Mouse (Mus musculus): ENCODE results near the gene Gm28051. TPM values are rescaled to one million over a fixed set of nuclear protein-coding genes. Genes with fewer than 3 reads are reported as not detected.

The Gm28051 gene
- not detected in 2 replicates for polyA plus RNA-seq (2014; fragmentation: Nextera tagmentation; extraction: Ambion mirVana)

GRCm38 (mm10) chr12:102757689-102758402, at the start of gene Gm28051, which contains the start of the genes Gon7 and Ubr7:
TSS of gene Gm28051 (minus strand) at chr12:102757765.
TSS of gene Gon7 (minus strand) at chr12:102757803.
TSS of gene Ubr7 (plus strand) at chr12:102757967.
- peak within 1 kb of the TSS; percentile 81 for H3K27ac ChIP-seq (replicated peaks; ENCODE audit: low read depth, low read length)
- H3K4me3 ChIP-seq (ENCODE audit: low read depth, low read length) = peak within 1 kb of the TSS; percentile 64
- ATAC-seq (ENCODE audit: low read depth) = peak; percentile 97
- no peaks in the 10 kb centered on the region for H3K9me3 ChIP-seq (ENCODE audit: control insufficient read depth, low read length)
- H3K4me2 ChIP-seq (ENCODE audit: low read depth, low read length) = peak within 1 kb of the TSS; percentile 92
- peak within 1 kb of the TSS; percentile 77 for H3K9ac ChIP-seq (ENCODE audit: low read depth, low read length)
- peaks cover 13% of the 10 kb centered on the region for H3K4me1 ChIP-seq (ENCODE audit: control insufficient read depth, insufficient read depth, low read length)
- peak; percentile 99 for DNase-seq (ENCODE audit: low spot score)
- no peaks in the 10 kb centered on the region for H3K27me3 ChIP-seq (replicated peaks; ENCODE audit: control insufficient read depth, insufficient read depth, low read length)
- under 1% methylated on average over 37 of the region's 73 CpGs for WGBS
- H3K36me3 ChIP-seq (ENCODE audit: control insufficient read depth, insufficient read depth, low read length) = peaks cover 16% of the 10 kb centered on the region

DNA sequence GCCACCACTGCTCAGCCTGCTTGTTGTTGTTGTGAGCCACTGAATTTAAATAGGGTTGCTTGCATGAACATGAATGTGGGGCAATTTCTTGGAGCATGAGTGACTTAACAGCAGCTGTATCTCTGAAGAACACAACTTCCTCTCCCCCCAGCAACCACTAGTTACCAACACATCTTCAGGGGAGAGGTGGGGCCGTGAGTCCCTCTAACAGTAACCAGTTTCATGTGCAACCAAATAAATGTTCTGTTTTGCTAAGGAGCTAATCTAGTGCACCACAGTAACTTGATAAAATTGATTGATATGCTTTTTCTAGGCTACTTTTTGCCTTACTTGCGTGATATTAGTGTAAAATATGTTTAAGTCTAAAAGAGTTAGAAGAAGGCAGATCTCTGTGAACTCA, 42.0 kb upstream of the Gm28051 start:
- Histone ChIP-seq H3K4me2 (ENCODE audit: low read depth, low read length) (no peak overlapping the region), H3K4me3 (ENCODE audit: low read depth, low read length) (no peak overlapping the region), H3K27me3 (replicated peaks; ENCODE audit: control insufficient read depth, insufficient read depth, low read length) (no peaks in the 10 kb centered on the region), H3K9ac (ENCODE audit: low read depth, low read length) (no peak overlapping the region), H3K27ac (replicated peaks; ENCODE audit: low read depth, low read length) (no peak overlapping the region), H3K36me3 (ENCODE audit: control insufficient read depth, insufficient read depth, low read length) (peaks cover 41% of the 10 kb centered on the region), H3K9me3 (ENCODE audit: control insufficient read depth, low read length) (no peaks in the 10 kb centered on the region), H3K4me1 (ENCODE audit: control insufficient read depth, insufficient read depth, low read length) (no peaks in the 10 kb centered on the region)
- DNase-seq (ENCODE audit: low spot score) (no peak), ATAC-seq (ENCODE audit: low read depth) (no peak)
- WGBS = 81% methylated on average over 2 of the region's 2 CpGs

GRCm38 (mm10) chr12:102787927-102788326, 30.4 kb upstream of the Gm28051 start:
- H3K27me3 ChIP-seq (replicated peaks; ENCODE audit: control insufficient read depth, insufficient read depth, low read length) = no peaks in the 10 kb centered on the region
- H3K36me3 ChIP-seq (ENCODE audit: control insufficient read depth, insufficient read depth, low read length) = peaks cover 90% of the 10 kb centered on the region
- DNase-seq (ENCODE audit: low spot score) = no peak
- H3K27ac ChIP-seq (replicated peaks; ENCODE audit: low read depth, low read length) = no peak overlapping the region
- 90% methylated on average over 7 of the region's 7 CpGs for WGBS
- no peak overlapping the region for H3K4me3 ChIP-seq (ENCODE audit: low read depth, low read length)
- ATAC-seq (ENCODE audit: low read depth) = no peak
- no peak overlapping the region for H3K9ac ChIP-seq (ENCODE audit: low read depth, low read length)
- no peak overlapping the region for H3K4me2 ChIP-seq (ENCODE audit: low read depth, low read length)
- no peaks in the 10 kb centered on the region for H3K9me3 ChIP-seq (ENCODE audit: control insufficient read depth, low read length)
- H3K4me1 ChIP-seq (ENCODE audit: control insufficient read depth, insufficient read depth, low read length) = no peaks in the 10 kb centered on the region

GRCm38 (mm10) chr12:102785593-102785985, 28.0 kb upstream of the Gm28051 start:
- ATAC-seq (ENCODE audit: low read depth) (no peak), DNase-seq (ENCODE audit: low spot score) (no peak)
- no peak overlapping the region for H3K4me2 ChIP-seq (ENCODE audit: low read depth, low read length)
- WGBS = 77% methylated on average over 5 of the region's 5 CpGs
- H3K4me1 ChIP-seq (ENCODE audit: control insufficient read depth, insufficient read depth, low read length) = no peaks in the 10 kb centered on the region
- H3K36me3 ChIP-seq (ENCODE audit: control insufficient read depth, insufficient read depth, low read length) = peaks cover 83% of the 10 kb centered on the region
- H3K27me3 ChIP-seq (replicated peaks; ENCODE audit: control insufficient read depth, insufficient read depth, low read length) = no peaks in the 10 kb centered on the region
- H3K4me3 ChIP-seq (ENCODE audit: low read depth, low read length) = no peak overlapping the region
- H3K9ac ChIP-seq (ENCODE audit: low read depth, low read length) = no peak overlapping the region
- no peaks in the 10 kb centered on the region for H3K9me3 ChIP-seq (ENCODE audit: control insufficient read depth, low read length)
- H3K27ac ChIP-seq (replicated peaks; ENCODE audit: low read depth, low read length) = no peak overlapping the region

- H3K4me1 ChIP-seq (ENCODE audit: control insufficient read depth, insufficient read depth, low read length) = no peaks in the 10 kb centered on the region
- 85% methylated on average over 19 of the region's 19 CpGs for WGBS
- no peak overlapping the region for H3K4me3 ChIP-seq (ENCODE audit: low read depth, low read length)
- peaks cover 77% of the 10 kb centered on the region for H3K36me3 ChIP-seq (ENCODE audit: control insufficient read depth, insufficient read depth, low read length)
- no peak overlapping the region for H3K27ac ChIP-seq (replicated peaks; ENCODE audit: low read depth, low read length)
- H3K4me2 ChIP-seq (ENCODE audit: low read depth, low read length) = no peak overlapping the region
- H3K27me3 ChIP-seq (replicated peaks; ENCODE audit: control insufficient read depth, insufficient read depth, low read length) = no peaks in the 10 kb centered on the region
- ATAC-seq (ENCODE audit: low read depth) (no peak), DNase-seq (ENCODE audit: low spot score) (no peak)
- H3K9ac ChIP-seq (ENCODE audit: low read depth, low read length) = no peak overlapping the region
- H3K9me3 ChIP-seq (ENCODE audit: control insufficient read depth, low read length) = no peaks in the 10 kb centered on the region
Observed at GRCm38 (mm10) chr12:102784899-102785592, 27.5 kb upstream of the Gm28051 start.

- peaks cover 63% of the 10 kb centered on the region for H3K36me3 ChIP-seq (ENCODE audit: control insufficient read depth, insufficient read depth, low read length)
- WGBS = 87% methylated on average over 5 of the region's 5 CpGs
- H3K4me3 ChIP-seq (ENCODE audit: low read depth, low read length) = no peak overlapping the region
- no peaks in the 10 kb centered on the region for H3K27me3 ChIP-seq (replicated peaks; ENCODE audit: control insufficient read depth, insufficient read depth, low read length)
- H3K9ac ChIP-seq (ENCODE audit: low read depth, low read length) = no peak overlapping the region
- no peaks in the 10 kb centered on the region for H3K9me3 ChIP-seq (ENCODE audit: control insufficient read depth, low read length)
- no peak overlapping the region for H3K4me2 ChIP-seq (ENCODE audit: low read depth, low read length)
- no peak for DNase-seq (ENCODE audit: low spot score)
- no peak overlapping the region for H3K27ac ChIP-seq (replicated peaks; ENCODE audit: low read depth, low read length)
- no peaks in the 10 kb centered on the region for H3K4me1 ChIP-seq (ENCODE audit: control insufficient read depth, insufficient read depth, low read length)
- ATAC-seq (ENCODE audit: low read depth) = no peak
Observed at GRCm38 (mm10) chr12:102782841-102783240, 25.3 kb upstream of the Gm28051 start.

GRCm38 (mm10) chr12:102779452-102779851, 21.9 kb upstream of the Gm28051 start:
- Histone ChIP-seq H3K9ac (ENCODE audit: low read depth, low read length) (no peak overlapping the region), H3K4me1 (ENCODE audit: control insufficient read depth, insufficient read depth, low read length) (no peaks in the 10 kb centered on the region), H3K27ac (replicated peaks; ENCODE audit: low read depth, low read length) (no peak overlapping the region), H3K36me3 (ENCODE audit: control insufficient read depth, insufficient read depth, low read length) (peaks cover 58% of the 10 kb centered on the region), H3K4me3 (ENCODE audit: low read depth, low read length) (no peak overlapping the region), H3K27me3 (replicated peaks; ENCODE audit: control insufficient read depth, insufficient read depth, low read length) (no peaks in the 10 kb centered on the region), H3K4me2 (ENCODE audit: low read depth, low read length) (no peak overlapping the region), H3K9me3 (ENCODE audit: control insufficient read depth, low read length) (no peaks in the 10 kb centered on the region)
- WGBS = 48% methylated on average over 3 of the region's 3 CpGs
- ATAC-seq (ENCODE audit: low read depth) (no peak), DNase-seq (ENCODE audit: low spot score) (peak; percentile 28)

- H3K4me3 ChIP-seq (ENCODE audit: low read depth, low read length) = no peak overlapping the region
- peaks cover 56% of the 10 kb centered on the region for H3K36me3 ChIP-seq (ENCODE audit: control insufficient read depth, insufficient read depth, low read length)
- ATAC-seq (ENCODE audit: low read depth) (no peak), DNase-seq (ENCODE audit: low spot score) (no peak)
- no peak overlapping the region for H3K4me2 ChIP-seq (ENCODE audit: low read depth, low read length)
- H3K27ac ChIP-seq (replicated peaks; ENCODE audit: low read depth, low read length) = no peak overlapping the region
- no peaks in the 10 kb centered on the region for H3K9me3 ChIP-seq (ENCODE audit: control insufficient read depth, low read length)
- no peaks in the 10 kb centered on the region for H3K27me3 ChIP-seq (replicated peaks; ENCODE audit: control insufficient read depth, insufficient read depth, low read length)
- H3K9ac ChIP-seq (ENCODE audit: low read depth, low read length) = no peak overlapping the region
- 88% methylated on average over 5 of the region's 5 CpGs for WGBS
- no peaks in the 10 kb centered on the region for H3K4me1 ChIP-seq (ENCODE audit: control insufficient read depth, insufficient read depth, low read length)
Observed at GRCm38 (mm10) chr12:102778151-102778550, 20.6 kb upstream of the Gm28051 start.

Measured in embryonic facial prominence, embryonic 14.5 days (tissue).